Mouse (Mus musculus) left cerebral cortex, postnatal 4 days (tissue): ENCODE data around the gene Slc46a3. TPM values are rescaled to one million over a fixed set of nuclear protein-coding genes. Genes with fewer than 3 reads are reported as not detected.
A peak's percentile ranks its signal among the peaks of the same experiment; 100 is the strongest.

Experiments used
- DNase-seq: peaks from one replicate; pipeline ENCODE4 v3.0.0-alpha.2; 2022
- intact Hi-C: fragments of 180-260 bp; cut with DNase I; formaldehyde crosslinking; loops from one replicate; pipeline ENCODE4 v1.15.1; 2025
- total RNA-seq, 2 experiments: library from RNA; stranded (reverse); gene quantifications; 2 replicates each; pipeline ENCODE4 v1.2.3; 2021

The Slc46a3 gene
- total RNA-seq, 2 experiments from 2014 or later: 2.4 to 3.6 TPM

DNA sequence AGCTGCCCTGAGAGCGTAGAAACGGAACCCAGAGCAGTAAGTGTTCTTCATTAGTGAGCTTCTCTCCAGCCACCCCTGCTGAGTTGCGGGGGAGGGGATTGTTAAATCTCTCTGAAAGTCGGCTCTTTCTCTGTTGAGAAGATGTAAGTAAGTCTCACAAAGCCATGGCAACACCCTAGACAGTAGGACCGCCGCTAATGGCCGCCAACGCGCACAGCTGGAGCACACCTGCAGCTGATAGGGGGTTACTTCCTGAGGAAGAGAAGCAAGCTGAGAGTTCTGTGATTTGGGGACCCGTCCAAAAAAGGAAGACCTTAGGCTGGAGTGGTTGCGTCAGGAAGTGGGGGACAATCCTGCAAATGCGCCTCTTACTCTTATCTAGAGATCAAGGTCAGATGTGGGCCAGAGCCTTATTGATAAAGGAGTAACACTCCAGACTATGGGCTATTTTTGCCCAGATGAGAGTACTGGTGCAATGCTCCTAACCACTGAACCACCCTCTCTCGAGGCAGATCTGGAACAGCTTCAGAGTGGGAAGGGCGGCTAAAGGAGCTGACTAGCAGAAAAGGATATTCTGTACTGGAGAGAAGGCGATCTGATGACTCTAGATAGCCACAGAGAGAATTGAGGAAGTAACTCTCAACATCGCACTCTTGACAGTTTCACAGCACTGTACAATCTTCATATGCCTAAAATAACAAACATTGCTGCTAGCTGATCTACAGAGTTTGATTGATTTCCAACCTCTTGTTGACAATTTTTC lies 1.0 kb upstream of the Slc46a3 start:
- intact Hi-C loops: no loop called here
- DNase-seq: peak; percentile 15

DNA sequence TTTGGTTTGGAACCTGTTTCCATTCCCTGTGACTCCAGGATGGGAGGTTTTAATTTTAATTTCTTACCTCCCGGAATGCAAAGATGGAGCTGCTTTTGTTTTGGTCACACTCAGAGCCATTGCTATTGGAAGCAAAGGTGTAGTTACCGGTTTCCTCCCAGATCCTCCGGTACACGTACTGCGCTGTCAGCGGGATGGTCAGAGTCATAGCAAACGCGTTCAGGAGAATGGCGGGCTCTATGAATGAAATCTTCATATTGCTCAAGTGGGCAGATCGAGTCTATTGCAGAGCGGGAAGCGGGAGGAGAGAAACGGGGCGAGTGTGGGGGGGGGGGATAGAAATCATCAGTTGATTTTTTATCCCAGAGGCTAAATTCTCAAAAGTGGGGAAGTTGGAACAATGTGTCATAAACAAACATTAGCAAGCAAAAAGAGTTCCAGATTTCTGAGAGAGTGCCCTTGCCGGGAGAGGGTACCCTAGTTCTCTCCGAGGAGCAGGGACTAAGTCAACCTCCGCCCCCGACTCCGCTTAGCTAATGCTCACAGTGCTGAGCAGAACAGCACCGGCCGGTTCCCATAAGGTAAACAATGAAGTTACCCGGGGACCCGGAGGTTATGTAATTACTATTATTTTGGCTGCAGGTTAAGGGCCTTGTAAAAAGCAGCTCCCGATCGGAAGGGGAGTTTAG lies 705 bp downstream of the Slc46a3 start:
- intact Hi-C loops: no loop called here

DNA sequence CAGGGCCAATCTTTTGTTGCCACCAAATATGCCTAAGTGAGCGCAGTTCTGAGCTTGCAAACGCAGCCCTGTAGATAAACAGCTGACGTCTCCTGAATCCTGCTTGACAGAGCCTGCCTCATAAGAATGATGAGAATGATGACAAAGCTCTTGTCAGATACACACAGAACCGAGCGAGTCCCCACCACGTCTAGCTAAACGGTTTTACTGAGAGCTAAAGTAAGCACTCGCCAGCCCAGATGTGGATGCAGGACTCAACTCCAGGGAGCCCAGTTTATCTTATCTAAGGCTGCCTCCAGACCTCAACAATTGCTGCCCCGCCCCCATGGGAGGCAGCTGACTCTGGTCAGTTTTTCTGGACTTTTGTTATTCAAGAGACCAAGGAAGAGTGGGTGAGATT lies 1.5 kb downstream of the Slc46a3 start:
- no peak for DNase-seq
- intact Hi-C loops: no loop called here

More for the DNA sequence above, 705 bp downstream of the Slc46a3 start:
- peak; percentile 8 for DNase-seq

DNA sequence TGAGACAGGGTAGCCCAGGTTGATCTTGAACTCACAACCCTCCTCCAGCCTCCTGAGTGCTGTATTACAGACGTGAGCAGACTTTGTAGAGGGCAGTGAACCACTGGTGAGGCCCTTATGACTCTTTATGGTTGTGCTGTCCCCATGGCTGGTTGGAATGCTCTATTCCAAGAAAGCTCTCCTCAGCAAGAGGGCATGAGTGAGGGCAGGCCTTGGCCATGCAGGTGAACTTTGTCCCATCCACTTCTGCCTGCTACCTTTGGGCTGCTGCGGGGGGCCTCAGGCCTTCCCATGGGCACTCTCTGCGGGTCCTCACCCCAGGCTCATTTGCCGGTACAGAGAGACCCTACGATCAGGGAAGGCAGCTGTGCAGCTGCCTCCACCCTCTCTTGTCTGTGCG lies 1.9 kb downstream of the Slc46a3 start:
- intact Hi-C loops: no loop called here
- DNase-seq: no peak

DNA sequence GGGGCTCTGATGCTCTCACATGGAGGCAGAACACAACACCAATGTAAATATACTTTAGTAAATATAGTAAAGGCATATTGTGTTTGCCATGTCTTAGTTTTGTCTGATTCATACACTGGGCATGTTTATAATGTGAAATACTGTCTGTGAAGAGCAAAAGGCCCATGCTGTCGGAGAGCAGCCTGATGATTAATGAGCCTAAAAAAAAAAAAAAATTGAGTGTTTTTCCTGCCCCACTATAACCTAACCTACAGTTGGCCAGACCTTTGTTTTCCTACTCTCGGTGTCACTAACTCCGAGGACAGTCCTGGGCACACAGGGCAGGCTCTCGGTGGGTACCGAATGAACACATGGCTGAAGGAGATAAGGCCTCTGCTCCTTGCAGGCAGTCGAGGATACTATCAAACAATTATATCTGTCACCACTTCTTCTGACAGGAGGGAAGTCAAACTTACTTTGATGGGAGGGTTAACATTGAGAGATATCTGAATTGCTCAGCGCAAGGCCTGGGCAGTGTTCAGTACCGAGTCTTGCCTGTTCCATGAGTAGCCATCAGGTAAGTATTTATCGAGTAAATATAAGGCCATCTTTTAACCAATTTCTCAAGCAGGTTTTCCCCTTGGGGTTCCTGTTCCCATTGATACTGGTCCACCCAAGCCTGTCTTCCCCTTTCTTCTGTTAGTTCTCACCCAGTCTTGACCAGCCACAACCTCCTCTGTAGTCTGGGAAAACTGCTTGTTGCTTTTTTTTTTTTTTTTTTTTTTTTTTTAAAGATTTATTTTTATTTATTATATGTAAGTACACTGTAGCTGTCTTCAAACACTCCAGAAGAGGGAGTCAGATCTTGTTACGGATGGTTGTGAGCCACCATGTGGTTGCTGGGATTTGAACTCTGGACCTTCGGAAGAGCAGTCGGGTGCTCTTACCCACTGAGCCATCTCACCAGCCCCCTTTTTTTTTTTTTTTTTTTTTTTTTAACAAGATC lies 6.0 kb downstream of the Slc46a3 start:
- no peak for DNase-seq
- intact Hi-C loops: no loop called here

DNA sequence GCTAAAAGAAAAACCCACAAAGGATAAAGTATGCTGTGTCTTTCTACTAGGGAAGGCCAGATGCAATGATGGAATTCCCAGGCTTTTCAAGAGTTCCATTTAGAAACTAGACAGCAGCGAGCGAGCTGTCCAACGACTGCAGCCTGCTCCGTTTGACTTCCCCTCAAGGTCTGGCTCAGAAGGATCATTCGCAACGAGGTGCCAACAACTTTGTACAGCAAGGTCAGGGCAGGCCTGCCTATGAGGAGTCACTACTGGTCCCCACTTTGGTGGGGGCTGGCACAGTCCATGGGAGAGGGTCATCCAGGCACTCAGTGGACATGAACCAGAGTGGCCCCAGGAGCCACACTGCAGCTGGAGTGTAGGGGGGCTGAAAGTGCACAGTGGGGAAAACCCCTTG lies 11.0 kb downstream of the Slc46a3 start:
- intact Hi-C loops: no loop called here
- no peak for DNase-seq

DNA sequence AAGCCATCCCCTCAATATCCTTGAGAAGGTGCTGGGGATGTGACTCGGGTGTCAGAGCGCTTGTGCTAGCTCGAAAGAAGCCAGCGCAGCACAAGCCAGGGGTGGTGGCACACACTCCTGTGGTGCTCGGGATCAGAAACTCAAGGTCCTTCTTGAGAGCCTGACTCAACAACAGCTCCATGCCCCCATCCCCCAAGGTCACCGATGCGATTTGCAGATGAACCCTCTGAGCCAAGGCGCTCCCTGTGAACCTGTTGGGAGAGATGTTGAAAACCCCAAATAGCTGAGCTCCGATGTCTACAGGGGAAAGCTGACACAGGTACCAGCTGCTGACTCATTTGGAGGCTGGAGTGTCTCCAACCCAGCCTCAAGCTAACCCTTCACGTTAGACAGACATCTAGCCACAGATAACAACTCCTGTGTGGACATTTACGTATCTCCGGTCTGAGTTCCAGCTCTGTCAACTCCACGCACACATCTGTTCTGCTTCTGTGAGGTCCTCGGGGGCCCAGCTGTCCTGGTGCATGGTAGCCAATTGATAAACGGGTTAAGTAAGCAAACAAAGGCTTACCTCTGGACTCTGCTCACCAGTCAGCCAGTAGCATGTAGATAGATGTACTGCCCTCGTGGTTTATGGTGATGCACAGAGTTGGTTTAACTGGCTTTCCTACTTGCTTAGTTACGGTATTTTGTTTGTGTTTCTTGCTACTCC lies 14.5 kb downstream of the Slc46a3 start:
- intact Hi-C loops: no loop called here
- no peak for DNase-seq

DNA sequence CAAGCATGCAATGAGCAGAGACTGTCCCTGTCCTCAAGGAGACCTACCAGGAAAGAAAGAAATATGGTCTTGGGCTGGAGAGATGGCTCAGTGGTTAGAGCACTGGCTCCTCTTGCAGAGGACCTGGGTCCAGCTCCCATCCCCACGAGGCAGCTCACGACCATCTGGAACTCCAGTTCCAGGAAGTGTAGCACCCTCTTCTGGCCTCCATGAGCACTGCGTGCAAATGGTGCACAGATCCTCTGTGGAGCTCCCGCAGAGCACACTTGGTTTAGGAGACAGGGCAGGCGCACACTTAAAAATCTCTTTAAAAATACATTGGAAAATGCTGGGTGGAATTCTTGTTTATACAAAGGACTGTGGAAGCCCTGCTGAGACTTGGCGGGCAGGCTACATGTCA lies 17.1 kb downstream of the Slc46a3 start:
- intact Hi-C loops: no loop called here
- DNase-seq: peak; percentile 26

DNA sequence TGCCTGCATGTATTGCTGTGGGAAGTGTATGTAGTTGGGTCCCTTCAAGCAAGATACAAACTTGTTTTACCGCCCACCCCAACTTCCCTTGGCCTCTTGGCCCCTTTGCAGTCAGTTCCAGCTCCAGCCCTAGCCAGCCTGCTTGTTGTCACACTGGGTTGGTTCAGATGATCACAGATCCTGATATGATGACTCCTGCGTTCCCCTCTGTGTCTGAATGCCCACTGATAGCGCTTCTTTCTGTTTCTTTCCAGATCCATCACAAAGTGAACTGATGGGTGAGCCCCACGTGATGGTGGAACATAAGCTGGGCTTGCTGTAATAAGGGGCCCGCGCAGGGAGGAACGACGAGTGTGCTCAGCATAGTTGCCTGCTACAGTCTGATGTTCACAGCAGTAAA lies 19.4 kb downstream of the Slc46a3 start:
- DNase-seq: no peak
- intact Hi-C loops: no loop called here

DNA sequence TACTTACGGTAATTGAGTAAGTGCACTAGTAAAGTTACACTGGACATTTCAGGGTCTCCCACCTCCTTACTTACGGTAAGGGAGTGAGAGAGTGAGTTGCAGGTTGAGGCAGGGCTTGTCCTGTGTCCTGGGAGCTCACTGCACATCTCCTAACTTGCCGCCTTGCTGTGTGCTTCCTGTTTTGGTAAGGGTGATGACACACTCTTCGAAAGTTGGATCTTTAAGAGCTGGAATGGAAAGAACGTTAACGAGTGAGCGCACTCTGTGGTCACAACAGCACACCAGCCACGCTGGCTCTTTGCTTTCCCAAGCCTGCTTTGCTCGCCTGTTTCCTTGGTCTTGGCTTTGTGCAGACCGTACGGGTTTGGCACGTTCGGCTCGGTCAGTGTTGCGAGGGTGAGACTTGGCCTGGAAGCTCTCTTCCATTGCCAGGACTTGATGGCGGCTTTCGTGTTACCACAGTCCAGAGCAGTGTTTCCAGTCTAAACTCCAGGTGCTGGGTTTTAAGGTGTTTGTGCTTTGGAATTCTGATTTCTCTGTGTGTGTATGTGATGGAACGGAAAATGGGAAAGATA lies 20.0 kb downstream of the Slc46a3 start:
- DNase-seq: no peak
- intact Hi-C loops: no loop called here

DNA sequence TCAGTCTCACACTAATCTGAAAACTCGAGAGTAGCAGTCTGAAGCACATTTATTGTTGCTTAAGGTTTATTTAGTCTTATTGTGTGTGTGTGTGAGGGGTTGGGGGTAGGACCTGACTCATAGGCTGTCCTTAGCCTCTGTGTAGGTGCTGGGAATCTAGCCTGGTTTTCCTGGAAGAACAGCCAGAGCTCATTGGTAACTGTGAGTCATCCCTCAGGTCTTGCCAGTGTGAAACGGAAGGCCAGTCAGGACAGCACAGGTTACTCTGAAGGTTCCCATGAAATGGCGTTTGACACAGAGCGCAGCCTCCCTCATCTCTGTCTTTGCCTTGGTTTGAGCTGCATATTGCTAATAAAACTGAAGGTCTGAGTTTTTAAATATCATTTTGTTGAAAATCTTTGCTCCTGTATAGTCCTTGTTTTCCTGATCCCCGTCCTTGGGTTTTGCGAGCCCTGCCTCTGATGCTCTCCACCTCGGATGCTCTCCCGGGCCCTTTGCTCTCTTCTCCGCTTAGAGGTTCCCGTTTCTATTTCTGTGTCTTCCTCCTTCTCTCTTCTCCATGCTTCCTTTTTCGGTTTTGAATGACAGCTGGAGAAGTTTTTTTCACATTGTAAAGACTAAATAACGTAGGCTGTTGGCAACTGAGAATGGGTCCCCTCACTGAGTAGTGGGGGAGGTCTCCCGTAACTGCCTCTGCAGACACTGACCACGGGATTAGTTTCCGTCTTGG lies 23.4 kb downstream of the Slc46a3 start:
- intact Hi-C loops: no loop called here
- no peak for DNase-seq

DNA sequence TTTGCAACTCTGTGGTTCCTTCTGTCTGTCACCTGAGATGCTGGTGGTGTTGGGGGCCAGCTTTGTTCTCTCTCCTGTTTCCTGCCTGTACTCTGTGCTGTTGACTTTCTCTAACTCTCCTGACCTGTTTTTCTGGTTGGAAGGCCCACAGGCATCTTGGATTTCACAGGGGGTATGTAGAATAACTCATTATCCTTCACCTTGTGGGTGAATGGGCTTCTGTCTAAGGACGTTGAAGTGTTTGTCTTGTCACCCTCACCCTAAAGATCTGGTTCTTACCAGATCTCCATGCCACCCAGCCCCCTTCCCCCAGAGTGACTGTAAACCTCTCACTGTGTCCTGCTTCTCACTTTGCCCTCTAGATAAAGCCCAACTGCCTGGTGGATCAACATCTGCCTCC lies 24.3 kb downstream of the Slc46a3 start:
- no peak for DNase-seq
- intact Hi-C loops: no loop called here

DNA sequence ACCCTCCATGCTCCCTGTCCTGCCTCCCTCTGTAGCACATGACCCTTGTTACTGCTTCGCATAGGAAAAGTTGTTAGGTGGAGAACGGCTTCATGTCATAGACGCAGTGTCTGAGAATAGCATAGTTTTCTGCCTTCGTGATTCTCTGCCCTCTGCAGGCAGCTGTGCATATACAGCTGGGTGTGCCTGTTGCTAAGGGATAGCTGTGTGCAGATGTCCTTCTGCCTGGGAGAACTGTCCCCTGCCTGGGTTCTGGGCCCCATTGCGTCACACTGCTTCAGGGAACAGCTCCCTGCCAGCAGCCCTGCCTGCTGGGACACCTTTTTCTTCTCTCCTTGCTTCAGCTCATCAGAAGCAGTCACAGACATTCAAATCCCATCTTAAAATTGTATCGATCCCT lies 25.0 kb downstream of the Slc46a3 start:
- intact Hi-C loops: loop anchor here (5.0 kb wide), 1 partner anchor 373 kb away; no protein-coding TSS in a partner anchor
- no peak for DNase-seq

DNA sequence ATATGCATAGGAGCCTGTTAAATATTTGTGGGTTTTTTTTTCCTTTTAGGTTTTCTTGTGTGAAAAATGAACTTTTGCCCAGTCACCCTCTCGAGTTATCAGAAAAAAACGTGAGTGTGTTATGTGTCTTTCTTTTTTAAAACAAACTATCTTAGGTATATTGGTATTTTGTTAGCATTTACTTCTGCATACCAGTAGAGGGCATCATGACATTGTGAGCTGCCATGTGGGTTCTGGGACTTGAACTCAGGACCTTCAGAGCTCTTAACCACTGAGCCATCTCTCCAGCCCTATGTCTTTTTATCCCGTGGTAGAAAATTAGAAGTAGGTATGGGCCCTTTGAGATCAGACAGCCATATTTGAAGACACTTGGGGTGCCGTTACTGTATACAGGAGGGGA lies 25.9 kb downstream of the Slc46a3 start:
- intact Hi-C loops: loop anchor here (5.0 kb wide), 1 partner anchor 374 kb away; no protein-coding TSS in a partner anchor
- no peak for DNase-seq

DNA sequence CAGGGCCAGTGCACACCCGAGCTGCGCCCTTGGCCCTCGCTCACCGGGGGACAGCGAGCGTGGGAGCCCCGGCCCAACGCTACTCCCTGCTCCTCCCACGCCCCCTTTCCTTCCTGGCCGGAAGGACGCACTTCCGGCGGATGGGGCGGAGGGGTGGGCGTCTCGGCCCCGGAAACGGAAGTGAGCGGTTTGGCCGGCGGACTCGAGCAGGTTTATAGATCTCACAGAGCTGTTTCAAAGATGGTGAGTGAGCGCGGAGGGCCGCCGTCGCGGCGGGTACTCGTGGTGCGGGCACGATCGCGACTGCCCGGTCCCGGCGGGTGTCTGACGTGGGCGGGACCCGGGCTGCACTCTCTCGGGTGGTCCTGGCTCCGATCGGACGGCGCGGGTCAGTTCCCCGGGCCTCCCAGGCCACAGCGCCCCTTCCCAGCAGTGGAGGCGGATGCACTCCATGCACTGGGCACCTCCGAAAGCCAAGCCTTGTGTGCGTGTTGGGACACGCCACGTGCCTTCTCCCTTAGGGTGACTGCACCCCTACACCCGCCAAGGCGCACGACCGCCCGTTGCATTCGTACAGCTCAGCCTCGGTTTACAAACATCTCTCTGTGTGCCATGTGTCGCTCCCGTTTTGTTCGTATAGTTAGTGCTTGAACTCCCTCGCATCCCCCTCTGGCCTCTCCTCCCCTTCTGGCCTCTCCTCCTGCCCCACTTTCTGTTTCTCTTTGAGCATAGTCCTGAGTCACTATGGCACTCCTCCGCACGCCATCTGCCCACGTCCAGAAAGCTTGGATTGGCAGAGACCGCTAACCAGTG lies 34.0 kb downstream of the Slc46a3 start, which contains the start of gene Pomp:
Pomp (plus strand) TSS at position 13 of the 813 bp plus-strand sequence.
- intact Hi-C loops: no loop called here
- DNase-seq: peak; percentile 89

DNA sequence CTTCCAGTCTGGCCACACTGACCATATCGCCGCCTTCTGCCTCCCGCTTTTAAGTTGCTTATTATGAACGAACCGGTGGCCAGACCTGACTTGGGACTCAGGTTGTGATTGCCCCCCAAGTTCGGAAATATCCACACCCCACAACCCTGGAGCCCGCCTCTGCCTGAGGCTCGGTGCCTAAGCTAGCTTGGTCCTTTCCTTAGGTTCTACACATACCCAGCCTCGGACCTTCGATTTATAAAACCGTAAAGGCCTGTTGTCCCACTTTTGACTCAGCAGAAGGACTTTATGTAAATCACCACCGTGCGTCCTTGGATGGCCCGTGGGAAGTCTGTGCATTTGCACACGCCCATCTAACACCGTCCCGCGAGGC lies 34.6 kb downstream of the Slc46a3 start:
- intact Hi-C loops: no loop called here

DNA sequence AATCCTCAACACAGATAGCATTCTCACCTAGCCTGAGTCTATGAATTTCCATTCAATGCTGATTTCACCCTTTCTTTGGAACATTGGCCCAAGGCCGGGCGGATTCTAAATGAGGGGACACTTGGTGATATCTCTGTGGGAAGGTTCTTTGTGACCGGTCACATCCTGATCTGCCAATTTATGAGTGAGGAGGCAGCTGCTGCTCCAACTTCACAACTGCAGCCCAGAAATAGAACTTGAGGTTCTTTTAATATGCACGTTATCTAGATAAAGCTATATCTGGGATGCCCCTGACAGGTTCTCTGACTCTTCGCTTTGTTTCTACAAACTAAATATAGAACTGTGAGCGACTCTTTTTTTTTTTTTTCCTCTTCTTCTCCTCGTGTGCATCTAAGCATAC lies 44.4 kb downstream of the Slc46a3 start:
- no peak for DNase-seq
- intact Hi-C loops: no loop called here

More for the DNA sequence above, 34.6 kb downstream of the Slc46a3 start:
- DNase-seq: no peak

DNA sequence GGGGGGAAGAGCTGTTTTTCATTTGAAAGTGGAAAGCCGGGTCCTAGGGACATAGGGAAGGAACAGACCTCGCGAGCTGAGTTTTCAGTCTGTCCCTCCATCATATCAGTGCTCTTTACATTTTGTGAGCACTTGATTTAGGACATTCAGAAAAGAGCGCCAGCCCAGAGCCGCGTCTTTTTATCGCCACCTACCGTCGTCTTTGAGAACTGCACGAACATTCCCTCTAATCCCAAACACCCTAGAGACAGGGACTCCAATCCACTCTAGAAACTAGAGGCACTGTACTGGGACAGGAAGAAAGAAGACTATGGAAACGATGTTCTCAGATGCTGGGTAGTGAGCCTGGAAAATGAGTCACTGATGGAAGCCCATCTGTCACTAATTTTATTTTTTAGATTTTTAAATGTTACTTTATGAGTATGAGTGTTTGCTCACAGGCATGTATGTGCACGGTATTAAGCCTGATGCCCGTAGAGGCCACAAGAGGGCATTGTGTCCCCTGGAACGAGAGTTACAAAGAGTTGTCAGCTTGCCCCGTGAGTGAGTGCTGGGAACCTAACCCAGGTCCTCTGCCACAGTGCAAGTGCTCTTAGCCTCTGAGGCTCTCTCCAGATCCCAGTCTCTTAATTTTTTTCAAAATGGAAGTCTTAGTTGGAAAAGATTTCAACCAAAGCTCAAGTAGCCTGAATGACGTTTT lies 46.3 kb downstream of the Slc46a3 start:
- peak; percentile 68 for DNase-seq
- intact Hi-C loops: loop anchor here (10.0 kb wide), 4 partner anchors 124 to 524 kb away; partner anchors contain the start of genes Flt1, Flt3 and Urad
